Mouse (Mus musculus) brown adipose tissue, adult 24 weeks (tissue): ENCODE results near the gene Arhgap25. TPM values are rescaled to one million over a fixed set of nuclear protein-coding genes. Genes with fewer than 3 reads are reported as not detected.

Experiments used
- H3K27ac ChIP-seq: fragments of 200-500 bp; replicated peaks from 2 replicates; pipeline ENCODE4 v1.5.1; 2012; ENCODE audit warnings: low read depth, mild to moderate bottlenecking, low read length
- H3K4me1 ChIP-seq: fragments of 200-500 bp; 2 replicates; pipeline ENCODE4 v1.6.1; 2012; ENCODE audit warnings: low read length, mixed read lengths; ENCODE audit not compliant: control insufficient read depth, insufficient read depth, insufficient read length
- H3K4me3 ChIP-seq: fragments of 200-500 bp; 2 replicates; pipeline ENCODE4 v1.5.1; 2012; ENCODE audit warnings: low read depth, mild to moderate bottlenecking, low read length, moderate library complexity; ENCODE audit not compliant: insufficient read depth
- polyA plus RNA-seq: library from polyadenylated mRNA; stranded (reverse); fragments of >200 nt; gene quantifications from 2 replicates; pipeline ENCODE4 v1.2.4, GENCODE M21; 2012; ENCODE audit not compliant: missing spikeins, insufficient read depth, insufficient read length

The Arhgap25 gene
- polyA plus RNA-seq, 1 experiment: 1.5 TPM

- H3K4me3 ChIP-seq: no peak overlapping the region
- no peak overlapping the region for H3K27ac ChIP-seq
- H3K4me1 ChIP-seq: no peaks in the 10 kb centered on the region
These were observed 65.7 kb downstream of the Arhgap25 start for GRCm38 (mm10) chr6:87467373-87467772.

- Histone ChIP-seq H3K4me3 (no peak overlapping the region), H3K27ac (no peak overlapping the region), H3K4me1 (no peaks in the 10 kb centered on the region)
These were observed 66.8 kb downstream of the Arhgap25 start for GRCm38 (mm10) chr6:87466221-87466620.

- Histone ChIP-seq H3K27ac (no peak overlapping the region), H3K4me3 (no peak overlapping the region), H3K4me1 (no peaks in the 10 kb centered on the region)
These were observed 77.6 kb downstream of the Arhgap25 start for GRCm38 (mm10) chr6:87455507-87455906.

- Histone ChIP-seq H3K4me1 (no peaks in the 10 kb centered on the region), H3K4me3 (no peak overlapping the region), H3K27ac (no peak overlapping the region)
These were observed 81.3 kb downstream of the Arhgap25 start for GRCm38 (mm10) chr6:87451771-87452170.

- H3K4me1 ChIP-seq: no peaks in the 10 kb centered on the region
- H3K27ac ChIP-seq: no peak overlapping the region
- H3K4me3 ChIP-seq: no peak overlapping the region
These were observed 82.0 kb downstream of the Arhgap25 start for GRCm38 (mm10) chr6:87451016-87451415.

- Histone ChIP-seq H3K4me1 (no peaks in the 10 kb centered on the region), H3K27ac (no peak overlapping the region), H3K4me3 (no peak overlapping the region)
These were observed 83.5 kb downstream of the Arhgap25 start for GRCm38 (mm10) chr6:87449534-87449933.

GRCm38 (mm10) chr6:87447217-87447616 lies 85.8 kb downstream of the Arhgap25 start:
- no peak overlapping the region for H3K27ac ChIP-seq
- H3K4me3 ChIP-seq: no peak overlapping the region
- H3K4me1 ChIP-seq: no peaks in the 10 kb centered on the region

GRCm38 (mm10) chr6:87445222-87445621 lies 87.8 kb downstream of the Arhgap25 start:
- H3K4me1 ChIP-seq: no peaks in the 10 kb centered on the region
- no peak overlapping the region for H3K27ac ChIP-seq
- no peak overlapping the region for H3K4me3 ChIP-seq

- no peak overlapping the region for H3K27ac ChIP-seq
- no peak overlapping the region for H3K4me3 ChIP-seq
- H3K4me1 ChIP-seq: no peaks in the 10 kb centered on the region
These were observed 89.8 kb downstream of the Arhgap25 start for GRCm38 (mm10) chr6:87443253-87443652.

- Histone ChIP-seq H3K27ac (no peak overlapping the region), H3K4me3 (no peak overlapping the region), H3K4me1 (no peaks in the 10 kb centered on the region)
These were observed 96.3 kb downstream of the Arhgap25 start for GRCm38 (mm10) chr6:87436745-87437144.

- Histone ChIP-seq H3K4me1 (no peaks in the 10 kb centered on the region), H3K4me3 (no peak overlapping the region), H3K27ac (no peak overlapping the region)
These were observed 97.3 kb downstream of the Arhgap25 start for GRCm38 (mm10) chr6:87435791-87436190.

GRCm38 (mm10) chr6:87428487-87429044 lies 104.5 kb downstream of the Arhgap25 start, which contains the start of gene Bmp10:
Gene Bmp10 (plus strand): TSS chr6:87428994.
- H3K4me1 ChIP-seq: peaks cover 7% of the 10 kb centered on the region
- no peak within 1 kb of the TSS for H3K4me3 ChIP-seq
- H3K27ac ChIP-seq: no peak within 1 kb of the TSS

- Histone ChIP-seq H3K27ac (no peak overlapping the region), H3K4me3 (no peak overlapping the region), H3K4me1 (peaks cover 7% of the 10 kb centered on the region)
These were observed 105.4 kb downstream of the Arhgap25 start for GRCm38 (mm10) chr6:87427616-87428015.

- H3K4me3 ChIP-seq: no peak overlapping the region
- no peak overlapping the region for H3K27ac ChIP-seq
- H3K4me1 ChIP-seq: peaks cover 7% of the 10 kb centered on the region
These were observed 106.1 kb downstream of the Arhgap25 start for GRCm38 (mm10) chr6:87426954-87427353.

- Histone ChIP-seq H3K4me1 (peaks cover 7% of the 10 kb centered on the region), H3K4me3 (peak overlapping the region; percentile 32; the same call in 1 of the 2 replicates), H3K27ac (no peak overlapping the region)
These were observed 108.8 kb downstream of the Arhgap25 start for GRCm38 (mm10) chr6:87424037-87424816.

GRCm38 (mm10) chr6:87422304-87422703 lies 110.8 kb downstream of the Arhgap25 start:
- H3K4me3 ChIP-seq: no peak overlapping the region
- H3K4me1 ChIP-seq: peaks cover 7% of the 10 kb centered on the region
- H3K27ac ChIP-seq: no peak overlapping the region
